Mouse (Mus musculus): Measurements from ENCODE around the gene Slc15a4. TPM values are rescaled to one million over a fixed set of nuclear protein-coding genes. Genes with fewer than 3 reads are reported as not detected.

The Slc15a4 gene
- 25.3 TPM for polyA plus RNA-seq (2017; shearing (Covaris generic))

GRCm38 (mm10) chr5:127632167-127633145, at the start of gene Slc15a4, which contains the start of gene Glt1d1:
Gene Slc15a4 (minus strand): TSS chr5:127632897.
Gene Glt1d1 (plus strand): TSS chr5:127632262.

Other genes with a start within 250 kb of the Slc15a4 start
- gene Glt1d1, start 635 bp downstream of the Slc15a4 start, polyA plus RNA-seq (2017; shearing (Covaris generic)), result not detected